Mouse (Mus musculus) left cerebral cortex, adult 2 months (tissue): Measurements from ENCODE around the gene Csnk2a2. TPM values are rescaled to one million over a fixed set of nuclear protein-coding genes. Genes with fewer than 3 reads are reported as not detected.
A peak's percentile ranks its signal among the peaks of the same experiment; 100 is the strongest.

Source experiments
- DNase-seq, 2 experiments: peaks; one replicate each; pipeline ENCODE4 v3.0.0; 2021 to 2022; ENCODE audit warnings: low spot score in 2 of 2, mixed read lengths in 1 of 2; ENCODE audit errors: extremely low spot score in 1 of 2
- H3K27ac ChIP-seq: fragments of 200-600 bp; 2 replicates; pipeline ENCODE4 v1.8.1; 2022
- H3K4me3 ChIP-seq: fragments of 200-600 bp; 2 replicates; pipeline ENCODE4 v1.8.1; 2022
- CTCF ChIP-seq: fragments of 200-600 bp; IDR thresholded peaks from 2 replicates; pipeline ENCODE4 v1.8.1; 2022; ENCODE audit warnings: antibody characterized with exemption, mild to moderate bottlenecking, moderate library complexity
- intact Hi-C: fragments of 180-260 bp; cut with DNase I; formaldehyde crosslinking; loops from one replicate; pipeline ENCODE4 v1.15.1; 2025
- long read RNA-seq, 2 experiments: library from polyadenylated mRNA; stranded (forward); transcript quantifications; one replicate each; pipeline ENCODE4 v2.0.0; 2021; ENCODE audit warnings: borderline mapping rate in 2 of 2
- total RNA-seq, 2 experiments: library from RNA; stranded (reverse); gene quantifications; 2 replicates each; pipeline ENCODE4 v1.2.3; 2021

Csnk2a2 gene
- total RNA-seq = 10 to 100 TPM; 71.6 to 86.2 TPM
- long read RNA-seq, experiment 1, full-length matches to known transcripts = 17 of 68 reads
- long read RNA-seq, experiment 1, partial matches to known transcripts = 2 of 68 reads
- long read RNA-seq, experiment 1, other reads (novel, unspliced or antisense) = 49 of 68 reads
- long read RNA-seq, experiment 2, full-length matches to known transcripts = 18 of 46 reads
- long read RNA-seq, experiment 2, partial matches to known transcripts = 1 of 46 reads
- long read RNA-seq, experiment 2, other reads (novel, unspliced or antisense) = 27 of 46 reads

DNA sequence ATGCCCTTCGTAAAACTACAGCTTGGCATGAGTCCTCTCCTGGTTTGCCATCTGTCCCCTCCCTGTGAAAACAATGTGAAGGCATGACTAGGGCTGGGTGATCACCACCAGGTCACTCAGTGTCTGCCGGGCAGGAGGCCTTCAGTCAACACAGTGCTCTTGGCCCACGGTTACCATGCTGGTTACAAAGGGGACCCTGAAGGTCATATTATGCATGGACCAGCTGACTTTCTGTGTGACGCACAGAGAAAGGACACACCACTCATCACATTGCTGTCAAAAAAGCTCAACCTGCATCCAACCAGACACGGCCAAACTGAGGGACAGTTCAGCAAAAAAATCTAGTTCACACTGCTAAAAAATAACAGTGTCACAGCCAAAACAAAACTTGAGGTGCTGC is at the start of gene Csnk2a2:
Gene Csnk2a2, minus strand, starts transcription at position 34 of the 400 bp plus-strand sequence.
- no peak for TF ChIP-seq CTCF
- Histone ChIP-seq H3K4me3 (peak within 1 kb of the TSS; percentile 55), H3K27ac (peak within 1 kb of the TSS; percentile 86)
- intact Hi-C loops = no loop called here
- DNase-seq = no peak

DNA sequence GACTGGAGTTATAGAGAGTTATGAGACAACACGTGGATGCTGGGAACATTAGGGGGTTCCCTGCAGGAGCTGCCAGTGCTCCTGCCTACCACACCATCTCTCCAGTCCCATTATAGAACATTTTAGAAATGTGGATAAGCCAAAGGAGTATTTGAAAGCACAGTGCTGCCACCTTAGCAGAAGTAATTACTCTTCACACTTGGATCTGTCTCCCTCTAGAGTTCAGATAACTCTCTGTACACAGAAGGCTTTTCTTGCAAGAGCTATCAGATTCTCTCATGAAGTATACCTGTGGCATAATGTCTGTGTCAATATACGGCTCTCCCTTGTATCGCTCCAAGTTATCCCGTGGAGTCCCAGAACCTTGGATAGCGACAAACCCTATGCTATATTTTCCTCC is 49.6 kb upstream of the Csnk2a2 start:
- no peak overlapping the region for H3K27ac ChIP-seq
- intact Hi-C loops = loop anchor here (10.0 kb wide), 2 partner anchors 55 to 285 kb away; no protein-coding TSS in a partner anchor
- TF ChIP-seq CTCF = peak; percentile 64
- DNase-seq = no peak
- no peak overlapping the region for H3K4me3 ChIP-seq

DNA sequence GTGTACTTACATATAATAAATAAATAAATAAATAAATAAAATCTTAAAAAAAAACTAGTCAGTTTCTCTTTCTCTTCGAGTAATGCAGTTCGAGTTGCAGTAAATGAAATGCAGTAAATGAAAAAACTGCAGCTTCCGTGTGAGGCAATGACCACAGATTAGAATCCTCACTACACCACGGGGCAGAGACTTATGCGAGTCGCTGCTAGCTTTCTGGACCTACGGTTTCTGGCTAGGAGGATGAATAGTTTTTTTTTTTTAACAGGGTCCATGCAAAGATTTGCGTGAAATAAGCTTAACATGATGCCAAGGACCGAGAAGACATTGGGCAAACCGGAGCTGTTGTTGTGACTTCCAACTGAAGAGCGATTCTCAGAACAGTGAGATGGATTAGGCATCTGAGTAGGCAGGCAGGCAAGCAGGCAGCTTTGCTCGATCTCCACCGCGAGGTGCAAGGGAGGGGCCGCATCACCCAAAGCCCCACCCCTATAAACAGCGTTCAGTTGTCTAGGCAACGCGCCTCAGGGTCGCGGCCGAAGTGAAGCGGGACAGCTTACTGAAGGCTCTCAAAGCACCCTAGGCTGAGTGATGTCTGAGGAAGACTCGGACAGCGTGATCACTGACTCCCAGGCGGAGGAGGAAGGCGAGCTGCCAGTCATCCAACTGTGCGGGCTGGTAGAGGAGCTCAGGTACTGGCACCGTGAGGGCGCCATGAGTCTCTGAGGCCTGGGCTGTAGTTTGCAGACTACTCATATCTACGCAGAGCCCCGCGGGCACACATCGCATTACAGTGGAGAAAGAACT is 43.9 kb upstream of the Csnk2a2 start, which contains the start of gene Ccdc113:
Gene Ccdc113, plus strand, starts transcription at position 502 of the 804 bp plus-strand sequence.
- Histone ChIP-seq H3K4me3 (peak within 1 kb of the TSS; percentile 52), H3K27ac (peak within 1 kb of the TSS; percentile 77)
- no peak; the same call in 1 of the 2 replicates for TF ChIP-seq CTCF
- peak; percentile 58 to 61 for DNase-seq
- intact Hi-C loops = loop anchor here (5.0 to 10.0 kb wide), 3 partner anchors 49 to 279 kb away; no protein-coding TSS in a partner anchor

DNA sequence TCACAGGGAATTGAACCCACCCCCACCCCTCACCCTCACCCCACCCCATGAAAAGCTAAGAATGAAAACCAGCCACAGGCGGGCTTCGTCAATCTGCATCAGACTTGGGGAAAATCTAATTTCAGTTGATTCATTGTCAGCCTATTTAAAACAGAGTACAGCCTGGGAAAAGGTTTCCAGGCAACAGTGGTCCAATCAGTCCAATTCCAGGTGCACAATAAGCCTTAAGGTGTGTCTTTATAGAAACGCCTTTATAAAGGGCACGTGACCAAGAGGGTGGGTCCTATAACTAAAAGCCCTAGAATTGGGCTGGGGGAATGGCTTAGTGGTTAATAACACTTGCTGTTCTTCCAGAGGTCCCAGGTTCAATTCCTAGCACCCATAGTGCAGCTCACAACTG is 42.4 kb upstream of the Csnk2a2 start:
- intact Hi-C loops = loop anchor here (5.0 to 10.0 kb wide), 3 partner anchors 47 to 277 kb away; no protein-coding TSS in a partner anchor
- no peak for TF ChIP-seq CTCF
- no peak for DNase-seq
- Histone ChIP-seq H3K27ac (no peak overlapping the region), H3K4me3 (no peak overlapping the region)

- peak; percentile 32 for TF ChIP-seq CTCF
- no peak for DNase-seq
- no peak overlapping the region for H3K27ac ChIP-seq
- no peak overlapping the region for H3K4me3 ChIP-seq
- intact Hi-C loops = no loop called here
Observed at GRCm38 (mm10) chr8:95528750-95529310, 39.0 kb upstream of the Csnk2a2 start.

DNA sequence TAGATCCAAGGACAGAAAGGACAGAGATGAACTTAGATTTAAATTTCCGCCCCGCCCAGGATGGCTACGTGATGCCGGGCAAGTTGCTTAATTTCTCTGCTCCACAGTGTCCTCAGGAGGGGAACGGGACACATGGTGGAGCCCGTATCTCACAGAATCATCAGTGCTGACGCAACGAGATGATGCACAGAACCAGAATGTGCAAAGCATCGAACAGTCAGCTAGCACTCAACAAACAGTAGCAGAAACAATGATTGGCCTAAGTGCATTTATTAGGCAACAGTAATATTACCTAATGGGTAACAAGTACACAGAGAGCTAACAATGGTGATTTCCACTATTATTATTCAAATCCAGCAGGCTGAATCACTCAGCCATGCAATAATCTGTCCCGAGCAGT is 38.4 kb upstream of the Csnk2a2 start:
- Histone ChIP-seq H3K27ac (no peak overlapping the region), H3K4me3 (no peak overlapping the region)
- no peak for DNase-seq
- no peak for TF ChIP-seq CTCF
- intact Hi-C loops = no loop called here

GRCm38 (mm10) chr8:95523991-95524390 is 34.2 kb upstream of the Csnk2a2 start:
- no peak for TF ChIP-seq CTCF
- H3K27ac ChIP-seq = no peak overlapping the region
- no peak for DNase-seq
- H3K4me3 ChIP-seq = no peak overlapping the region
- intact Hi-C loops = no loop called here

GRCm38 (mm10) chr8:95516928-95517327 is 27.1 kb upstream of the Csnk2a2 start:
- no peak for TF ChIP-seq CTCF
- DNase-seq = peak in 1 of 2 experiments; percentile 23
- intact Hi-C loops = no loop called here

GRCm38 (mm10) chr8:95513219-95513618 is 23.4 kb upstream of the Csnk2a2 start:
- no peak for DNase-seq
- Histone ChIP-seq H3K27ac (no peak overlapping the region), H3K4me3 (no peak overlapping the region)
- no peak for TF ChIP-seq CTCF
- intact Hi-C loops = no loop called here

More at GRCm38 (mm10) chr8:95516928-95517327, 27.1 kb upstream of the Csnk2a2 start:
- Histone ChIP-seq H3K27ac (no peak overlapping the region), H3K4me3 (no peak overlapping the region)

DNA sequence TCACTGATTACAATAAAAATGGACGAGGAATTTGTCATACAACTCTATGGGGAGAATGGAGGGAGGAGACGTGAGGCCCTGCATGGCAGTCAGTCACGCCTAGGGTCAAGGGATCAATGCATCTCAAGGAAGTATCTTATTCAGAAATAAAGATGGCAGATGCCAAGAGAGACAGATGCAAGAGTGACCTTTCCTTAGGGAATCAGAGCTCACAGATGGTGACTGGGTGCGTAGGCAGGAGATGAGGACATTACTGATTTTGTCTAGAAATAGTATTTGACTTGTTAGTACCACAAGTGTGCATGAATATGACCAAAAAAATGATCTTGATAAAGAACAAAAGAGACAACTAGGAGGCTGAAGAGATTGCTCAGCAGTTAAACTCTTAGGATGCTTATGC is 22.4 kb upstream of the Csnk2a2 start:
- intact Hi-C loops = no loop called here
- no peak for DNase-seq
- Histone ChIP-seq H3K27ac (no peak overlapping the region), H3K4me3 (no peak overlapping the region)
- no peak for TF ChIP-seq CTCF

DNA sequence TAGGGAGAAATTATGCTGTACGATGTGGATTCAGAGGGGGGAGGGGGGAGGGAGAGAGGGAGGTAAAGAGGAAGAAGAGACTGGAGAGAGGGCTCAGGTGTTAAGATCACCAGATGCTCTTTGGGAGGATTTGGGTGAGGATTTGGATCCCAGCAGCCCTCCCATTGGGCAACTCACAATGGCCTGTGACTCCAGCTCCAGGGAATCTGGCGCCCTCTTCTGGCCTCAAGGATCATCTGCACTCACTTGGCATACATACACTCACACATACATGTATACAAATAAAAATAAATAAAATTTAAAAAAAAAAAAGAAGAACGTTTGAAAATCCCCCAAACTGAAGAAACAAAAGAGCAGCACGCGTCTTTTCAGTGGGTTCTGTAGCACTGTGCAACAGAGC is 16.4 kb upstream of the Csnk2a2 start:
- intact Hi-C loops = no loop called here
- H3K4me3 ChIP-seq = no peak overlapping the region
- H3K27ac ChIP-seq = peak overlapping the region; percentile 68; the same call in 1 of the 2 replicates
- DNase-seq = no peak
- peak; percentile 35 for TF ChIP-seq CTCF

DNA sequence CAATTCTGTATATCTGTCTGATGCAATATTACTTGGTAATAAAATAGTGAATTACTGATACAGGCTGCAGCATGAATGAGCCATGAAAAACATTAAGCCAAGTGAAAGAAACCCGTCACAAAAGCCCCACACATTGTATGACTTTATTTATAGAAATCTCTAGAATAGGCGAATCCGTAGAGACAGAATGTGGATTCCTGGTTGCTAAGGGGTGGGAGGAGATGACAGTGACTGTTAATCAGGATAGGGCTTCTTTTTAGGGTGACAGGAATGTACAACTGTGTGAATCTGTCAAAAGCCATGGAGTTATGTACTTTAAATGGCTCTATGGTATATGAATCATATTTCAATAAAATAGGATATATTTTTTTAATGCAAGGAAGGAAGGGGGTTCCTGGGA is 15.8 kb upstream of the Csnk2a2 start:
- TF ChIP-seq CTCF = no peak
- intact Hi-C loops = no loop called here
- H3K27ac ChIP-seq = peak overlapping the region; percentile 68
- no peak overlapping the region for H3K4me3 ChIP-seq
- no peak for DNase-seq
